Mouse (Mus musculus) megakaryocyte, embryonic 14.5 days (primary cell): ENCODE results near the gene Myh8.

Experiments
- FLI1 ChIP-seq: IDR thresholded peaks from 2 replicates; pipeline ENCODE4 v1.6.1; 2012; ENCODE audit warnings: low read length, inconsistent platforms, mixed read lengths
- GATA1 ChIP-seq: IDR thresholded peaks from 3 replicates; pipeline ENCODE4 v1.6.1; 2012; ENCODE audit warnings: mixed read lengths, low read length, inconsistent platforms, borderline replicate concordance

GRCm38 (mm10) chr11:67229946-67230345 lies 47.0 kb upstream of the Myh8 start:
- TF ChIP-seq GATA1, result no peak
- no peak for TF ChIP-seq FLI1
